Mouse (Mus musculus) lung, adult 2 months (tissue): ENCODE results near the gene Klrd1.

Experiments
- CTCF ChIP-seq: fragments of 200-500 bp; IDR thresholded peaks from 2 replicates; pipeline ENCODE4 v1.5.1; 2011; ENCODE audit warnings: mild to moderate bottlenecking, low read length, control low read depth; ENCODE audit not compliant: insufficient read depth
- POLR2A ChIP-seq: fragments of 200-500 bp; IDR thresholded peaks from 2 replicates; pipeline ENCODE4 v1.6.1; 2011; ENCODE audit warnings: low read depth, mild to moderate bottlenecking, control low read depth, low read length, borderline replicate concordance; ENCODE audit errors: extremely low read depth

DNA sequence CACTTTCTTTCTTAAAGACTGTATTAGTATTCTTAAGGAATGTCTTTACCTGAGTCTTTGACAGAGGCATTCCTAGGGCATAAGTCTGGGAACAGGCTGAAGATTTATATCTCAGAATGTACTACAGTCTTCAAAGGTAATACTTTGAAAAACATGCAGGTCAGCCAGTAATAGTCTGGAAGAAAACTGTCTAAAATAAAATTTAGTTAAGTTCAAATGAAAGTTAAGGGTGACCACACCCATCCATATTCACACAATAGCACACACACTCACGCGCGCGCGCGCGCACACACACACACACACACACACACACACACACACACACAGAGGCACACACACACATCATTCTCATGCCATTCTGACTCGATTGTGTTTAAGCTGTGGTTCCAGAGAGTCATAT lies 14.0 kb upstream of the Klrd1 start, which contains the start of gene Klre1:
- no peak for TF ChIP-seq POLR2A
- TF ChIP-seq CTCF: no peak
